Mouse (Mus musculus) lung, postnatal 0 days (tissue): Measurements from ENCODE around the gene Rgs8. TPM values are rescaled to one million over a fixed set of nuclear protein-coding genes. Genes with fewer than 3 reads are reported as not detected.

Source experiments
- ATAC-seq: fragments of 200-750 bp; cut with Nextera tagmentation; 2 replicates; pipeline ENCODE4 v1.8.0; 2017; ENCODE audit warnings: moderate library complexity
- DNase-seq: peaks from one replicate; pipeline ENCODE4 v3.0.0-alpha.2; 2016; ENCODE audit warnings: low spot score
- H3K27ac ChIP-seq: fragments of 300-500 bp; sonication (generic); 2 replicates; pipeline ENCODE4 v1.5.1; 2014; ENCODE audit warnings: antibody characterized with exemption, mild to moderate bottlenecking, low read length, mixed read lengths
- H3K27me3 ChIP-seq: fragments of 300-500 bp; sonication (generic); replicated peaks from 2 replicates; pipeline ENCODE4 v1.6.1; 2014; ENCODE audit warnings: low read length, mixed read lengths; ENCODE audit not compliant: insufficient read depth
- H3K36me3 ChIP-seq: fragments of 300-500 bp; sonication (generic); 2 replicates; pipeline ENCODE4 v1.6.1; 2014; ENCODE audit warnings: low read length, mixed read lengths; ENCODE audit not compliant: insufficient read depth
- H3K4me1 ChIP-seq: fragments of 300-500 bp; sonication (generic); 2 replicates; pipeline ENCODE4 v1.6.1; 2014; ENCODE audit warnings: antibody characterized with exemption, low read depth, low read length, mixed read lengths; ENCODE audit not compliant: insufficient read depth
- H3K4me2 ChIP-seq: fragments of 300-500 bp; sonication (generic); replicated peaks from 2 replicates; pipeline ENCODE4 v1.6.1; 2014; ENCODE audit warnings: low read depth, mild to moderate bottlenecking, low read length, moderate library complexity, mixed read lengths
- H3K4me3 ChIP-seq: fragments of 300-500 bp; sonication (generic); 2 replicates; pipeline ENCODE4 v1.5.1; 2014; ENCODE audit warnings: low read depth, low read length
- H3K9ac ChIP-seq: fragments of 300-500 bp; sonication (generic); replicated peaks from 2 replicates; pipeline ENCODE4 v1.6.1; 2014; ENCODE audit warnings: low read depth, mild to moderate bottlenecking
- H3K9me3 ChIP-seq: fragments of 300-500 bp; sonication (generic); 2 replicates; pipeline ENCODE4 v1.6.1; 2016; ENCODE audit warnings: low read length, mixed read lengths
- CTCF ChIP-seq: IDR thresholded peaks from 2 replicates; pipeline ENCODE4 v1.5.1; 2016; ENCODE audit warnings: antibody characterized with exemption, mild to moderate bottlenecking
- EP300 ChIP-seq: IDR thresholded peaks from 2 replicates; pipeline ENCODE4 v1.6.1; 2016; ENCODE audit warnings: antibody characterized with exemption, mild to moderate bottlenecking, control low read depth
- WGBS: fragments of 180-500 bp; shearing (Covaris S2); extraction: QIAGEN DNeasy Blood & Tissue Kit; methylation state at CpG from one replicate; pipeline ENCODE4 v1.1.7; 2014; 5-methylcytosine and 5-hydroxymethylcytosine counted together
- polyA plus RNA-seq: library from polyadenylated mRNA; unstranded; fragments of >200 nt; fragmentation: Nextera tagmentation; extraction: Ambion mirVana; gene quantifications from 2 replicates; pipeline ENCODE4 v1.2.1, GENCODE M21; 2015

Rgs8 gene
- polyA plus RNA-seq, 1 experiment from 2014 or later = 0.12 TPM

DNA sequence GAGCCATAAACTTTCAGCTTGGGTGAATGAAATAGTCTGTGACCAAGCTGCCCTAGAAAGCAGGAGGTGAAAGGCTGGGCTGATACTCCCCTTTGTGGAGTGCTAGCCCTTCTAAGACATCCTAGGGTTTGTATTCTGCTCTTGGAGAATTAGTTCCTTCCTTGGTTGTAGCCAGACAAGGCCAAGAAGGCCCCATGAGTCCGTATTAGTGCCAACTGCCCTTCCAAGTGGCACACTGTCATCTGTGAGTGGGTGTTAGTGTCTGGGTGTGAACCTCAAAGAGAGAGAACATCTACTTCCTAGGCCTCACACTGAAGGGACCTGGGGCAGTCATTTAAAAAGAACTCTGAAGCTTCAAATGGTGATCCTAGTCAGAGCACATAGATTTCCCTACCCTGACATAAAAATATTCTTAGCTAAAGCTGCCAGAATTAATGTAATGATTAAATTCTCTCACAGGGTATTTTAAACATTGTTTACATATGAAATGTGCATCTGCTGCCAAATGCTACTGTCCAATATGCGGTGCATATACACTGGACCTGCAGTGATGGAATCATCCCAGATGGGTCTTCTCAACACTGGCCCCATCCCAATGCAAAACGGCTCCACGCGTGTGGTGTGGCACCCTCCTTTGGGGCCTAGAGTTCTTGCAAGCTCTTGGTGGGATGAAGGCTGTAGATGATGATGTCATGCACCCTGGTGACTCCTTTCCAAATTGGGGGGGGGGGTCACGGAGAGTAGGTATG, 41.7 kb downstream of the Rgs8 start:
- H3K9me3 ChIP-seq = no peaks in the 10 kb centered on the region
- WGBS = 68% methylated on average over 6 of the region's 6 CpGs
- H3K4me3 ChIP-seq = no peak overlapping the region
- no peaks in the 10 kb centered on the region for H3K36me3 ChIP-seq
- no peak for DNase-seq
- H3K4me1 ChIP-seq = no peaks in the 10 kb centered on the region
- H3K27ac ChIP-seq = no peak overlapping the region
- TF ChIP-seq CTCF (no peak), EP300 (no peak)
- no peaks in the 10 kb centered on the region; the same call in 1 of the 2 replicates for H3K27me3 ChIP-seq
- H3K4me2 ChIP-seq = no peak overlapping the region
- no peak for ATAC-seq
- H3K9ac ChIP-seq = no peak overlapping the region

- WGBS = 86% methylated on average over 10 of the region's 10 CpGs
- Histone ChIP-seq H3K4me3 (no peak overlapping the region), H3K4me1 (no peaks in the 10 kb centered on the region), H3K36me3 (no peaks in the 10 kb centered on the region), H3K9ac (no peak overlapping the region), H3K27me3 (no peaks in the 10 kb centered on the region; the same call in 1 of the 2 replicates), H3K4me2 (no peak overlapping the region), H3K9me3 (no peaks in the 10 kb centered on the region), H3K27ac (no peak overlapping the region)
- DNase-seq (no peak), ATAC-seq (no peak)
- TF ChIP-seq EP300 (no peak), CTCF (no peak)
Measured at GRCm38 (mm10) chr1:153695398-153695797, 42.6 kb downstream of the Rgs8 start.

DNA sequence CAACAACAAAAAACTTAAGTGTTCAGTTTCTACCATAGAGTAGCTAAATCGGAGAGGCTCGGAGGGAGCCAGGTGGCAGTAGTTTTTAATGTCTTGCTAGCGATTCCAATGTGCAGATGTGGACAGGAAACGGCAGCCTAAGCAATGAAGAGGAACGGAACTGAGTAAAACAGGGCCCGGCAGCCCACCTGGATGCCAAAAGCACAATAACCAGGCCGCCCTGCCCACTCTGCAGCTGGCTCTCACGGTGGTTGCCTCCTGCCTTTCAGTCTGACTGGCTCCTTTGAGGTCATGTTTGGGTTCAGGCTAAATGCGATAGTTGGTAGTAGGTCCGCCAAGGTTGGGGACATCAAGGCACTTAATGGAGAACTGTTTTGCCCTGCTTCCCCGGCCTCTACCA, 43.3 kb downstream of the Rgs8 start:
- Histone ChIP-seq H3K4me1 (no peaks in the 10 kb centered on the region), H3K4me3 (no peak overlapping the region), H3K27ac (no peak overlapping the region), H3K4me2 (no peak overlapping the region), H3K36me3 (no peaks in the 10 kb centered on the region), H3K27me3 (no peaks in the 10 kb centered on the region; the same call in 1 of the 2 replicates), H3K9me3 (no peaks in the 10 kb centered on the region), H3K9ac (no peak overlapping the region)
- no peak for DNase-seq
- 93% methylated on average over 11 of the region's 11 CpGs for WGBS
- ATAC-seq = no peak
- TF ChIP-seq EP300 = no peak
- no peak for TF ChIP-seq CTCF

- H3K4me2 ChIP-seq = no peak overlapping the region
- H3K4me3 ChIP-seq = no peak overlapping the region
- WGBS = 82% methylated on average over 4 of the region's 4 CpGs
- no peak for TF ChIP-seq CTCF
- TF ChIP-seq EP300 = no peak
- no peaks in the 10 kb centered on the region; the same call in 1 of the 2 replicates for H3K27me3 ChIP-seq
- H3K27ac ChIP-seq = no peak overlapping the region
- no peaks in the 10 kb centered on the region for H3K4me1 ChIP-seq
- H3K9me3 ChIP-seq = no peaks in the 10 kb centered on the region
- H3K9ac ChIP-seq = no peak overlapping the region
- no peak for ATAC-seq
- H3K36me3 ChIP-seq = no peaks in the 10 kb centered on the region
- DNase-seq = no peak
Measured at GRCm38 (mm10) chr1:153696541-153696940, 43.7 kb downstream of the Rgs8 start.

GRCm38 (mm10) chr1:153697581-153698251, 44.9 kb downstream of the Rgs8 start:
- Histone ChIP-seq H3K27ac (no peak overlapping the region), H3K9me3 (no peaks in the 10 kb centered on the region), H3K36me3 (no peaks in the 10 kb centered on the region), H3K4me2 (no peak overlapping the region), H3K4me1 (no peaks in the 10 kb centered on the region), H3K27me3 (no peaks in the 10 kb centered on the region; the same call in 1 of the 2 replicates), H3K4me3 (no peak overlapping the region), H3K9ac (no peak overlapping the region)
- TF ChIP-seq EP300 = no peak
- no peak for TF ChIP-seq CTCF
- no peak for ATAC-seq
- 73% methylated on average over 16 of the region's 16 CpGs for WGBS
- DNase-seq = no peak

DNA sequence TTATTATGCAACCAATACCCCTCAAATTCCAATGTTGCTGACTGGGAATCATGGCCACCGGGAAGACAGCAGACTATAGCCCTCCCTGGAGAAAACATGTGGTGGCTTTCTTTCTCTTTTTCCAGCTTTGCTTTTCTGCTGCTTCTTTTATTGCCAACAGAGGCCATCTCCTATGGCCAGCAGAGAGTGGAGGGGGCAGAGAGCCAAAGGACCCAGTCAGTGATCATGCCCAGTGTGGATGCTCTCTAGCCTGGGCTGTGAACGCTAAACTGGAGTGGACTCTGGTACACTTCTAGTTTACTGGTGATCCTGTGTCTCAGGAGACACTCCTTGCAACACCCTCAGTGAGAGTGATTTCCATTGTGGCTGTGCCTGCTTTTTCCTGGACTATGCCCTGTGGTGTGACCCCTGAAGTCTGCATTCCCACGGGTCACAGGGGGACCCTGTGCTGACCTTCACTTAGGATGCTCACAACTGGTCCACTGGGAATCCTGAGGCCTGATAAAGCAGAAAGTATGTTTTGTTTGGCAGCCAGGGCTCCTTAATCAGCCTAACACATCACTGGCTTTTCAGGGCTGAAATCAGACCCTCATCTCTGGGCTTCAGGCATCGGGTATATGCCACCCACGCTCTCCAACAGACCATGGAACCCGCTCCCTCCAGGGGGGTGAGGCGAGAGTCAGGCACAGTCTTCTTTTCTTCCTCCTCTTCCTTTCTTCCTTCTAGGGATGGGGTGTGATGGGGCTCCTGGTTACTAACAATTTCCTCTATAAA, 45.7 kb downstream of the Rgs8 start:
- H3K9ac ChIP-seq = no peak overlapping the region
- H3K36me3 ChIP-seq = no peaks in the 10 kb centered on the region
- no peak overlapping the region for H3K27ac ChIP-seq
- no peak for ATAC-seq
- H3K4me3 ChIP-seq = no peak overlapping the region
- no peak overlapping the region for H3K4me2 ChIP-seq
- no peaks in the 10 kb centered on the region for H3K9me3 ChIP-seq
- no peaks in the 10 kb centered on the region for H3K4me1 ChIP-seq
- no peak for TF ChIP-seq EP300
- no peak for TF ChIP-seq CTCF
- H3K27me3 ChIP-seq = no peaks in the 10 kb centered on the region; the same call in 1 of the 2 replicates
- 64% methylated on average over 7 of the region's 7 CpGs for WGBS
- no peak for DNase-seq
